Mouse (Mus musculus): ENCODE data around the gene Plcb4. TPM values are rescaled to one million over a fixed set of nuclear protein-coding genes. Genes with fewer than 3 reads are reported as not detected.

Plcb4 gene
- polyA plus RNA-seq, 1 experiment from 2014 or later, result 12.4 TPM

GRCm38 (mm10) chr2:135954760-135955548 lies 296.1 kb downstream of the Plcb4 start:
- WGBS, result 92% methylated on average over 13 of the region's 13 CpGs
- no peak overlapping the region for H3K4me3 ChIP-seq (ENCODE audit: low read depth, low read length)
- H3K9ac ChIP-seq (ENCODE audit: low read length), result no peak overlapping the region
- H3K36me3 ChIP-seq (ENCODE audit: control insufficient read depth, insufficient read depth, low read length), result no peaks in the 10 kb centered on the region
- H3K27me3 ChIP-seq (ENCODE audit: control insufficient read depth, insufficient read depth, low read length), result no peaks in the 10 kb centered on the region
- ATAC-seq (ENCODE audit: insufficient number of reproducible peaks, low FRiP score, low TSS enrichment, low read depth), result no peak
- H3K4me1 ChIP-seq (ENCODE audit: control insufficient read depth, insufficient read depth, low read length), result no peaks in the 10 kb centered on the region
- H3K27ac ChIP-seq (replicated peaks; ENCODE audit: low read depth, low read length), result no peak overlapping the region
- DNase-seq (ENCODE audit: low spot score), result no peak
- H3K4me2 ChIP-seq (ENCODE audit: low read depth, severe bottlenecking), result no peak overlapping the region
- H3K9me3 ChIP-seq (ENCODE audit: control insufficient read depth, low read length), result no peaks in the 10 kb centered on the region

- Histone ChIP-seq H3K4me2 (ENCODE audit: low read depth, severe bottlenecking) (no peak overlapping the region), H3K27ac (replicated peaks; ENCODE audit: low read depth, low read length) (no peak overlapping the region), H3K4me3 (ENCODE audit: low read depth, low read length) (no peak overlapping the region), H3K9ac (ENCODE audit: low read length) (no peak overlapping the region), H3K27me3 (ENCODE audit: control insufficient read depth, insufficient read depth, low read length) (no peaks in the 10 kb centered on the region), H3K36me3 (ENCODE audit: control insufficient read depth, insufficient read depth, low read length) (no peaks in the 10 kb centered on the region), H3K9me3 (ENCODE audit: control insufficient read depth, low read length) (no peaks in the 10 kb centered on the region), H3K4me1 (ENCODE audit: control insufficient read depth, insufficient read depth, low read length) (no peaks in the 10 kb centered on the region)
- no peak for ATAC-seq (ENCODE audit: insufficient number of reproducible peaks, low FRiP score, low TSS enrichment, low read depth)
- no peak for DNase-seq (ENCODE audit: low spot score)
- WGBS, result 93% methylated on average over 8 of the region's 8 CpGs
Measured at GRCm38 (mm10) chr2:135955796-135956195, 297.0 kb downstream of the Plcb4 start.

GRCm38 (mm10) chr2:135957689-135958088 lies 298.9 kb downstream of the Plcb4 start:
- no peaks in the 10 kb centered on the region for H3K36me3 ChIP-seq (ENCODE audit: control insufficient read depth, insufficient read depth, low read length)
- no peaks in the 10 kb centered on the region for H3K4me1 ChIP-seq (ENCODE audit: control insufficient read depth, insufficient read depth, low read length)
- no peak overlapping the region for H3K9ac ChIP-seq (ENCODE audit: low read length)
- H3K9me3 ChIP-seq (ENCODE audit: control insufficient read depth, low read length), result no peaks in the 10 kb centered on the region
- H3K4me3 ChIP-seq (ENCODE audit: low read depth, low read length), result no peak overlapping the region
- no peak overlapping the region for H3K27ac ChIP-seq (replicated peaks; ENCODE audit: low read depth, low read length)
- peak; percentile 78 for DNase-seq (ENCODE audit: low spot score)
- 35% methylated on average over 7 of the region's 7 CpGs for WGBS
- H3K27me3 ChIP-seq (ENCODE audit: control insufficient read depth, insufficient read depth, low read length), result no peaks in the 10 kb centered on the region
- no peak overlapping the region for H3K4me2 ChIP-seq (ENCODE audit: low read depth, severe bottlenecking)
- ATAC-seq (ENCODE audit: insufficient number of reproducible peaks, low FRiP score, low TSS enrichment, low read depth), result peak; percentile 32; the same call in 1 of the 2 replicates

GRCm38 (mm10) chr2:135958453-135958852 lies 299.6 kb downstream of the Plcb4 start:
- 92% methylated on average over 17 of the region's 17 CpGs for WGBS

GRCm38 (mm10) chr2:135963089-135963488 lies 304.3 kb downstream of the Plcb4 start:
- Histone ChIP-seq H3K36me3 (ENCODE audit: control insufficient read depth, insufficient read depth, low read length) (no peaks in the 10 kb centered on the region), H3K27me3 (ENCODE audit: control insufficient read depth, insufficient read depth, low read length) (no peaks in the 10 kb centered on the region), H3K4me1 (ENCODE audit: control insufficient read depth, insufficient read depth, low read length) (no peaks in the 10 kb centered on the region), H3K4me2 (ENCODE audit: low read depth, severe bottlenecking) (no peak overlapping the region), H3K9ac (ENCODE audit: low read length) (no peak overlapping the region), H3K9me3 (ENCODE audit: control insufficient read depth, low read length) (no peaks in the 10 kb centered on the region), H3K4me3 (ENCODE audit: low read depth, low read length) (no peak overlapping the region), H3K27ac (replicated peaks; ENCODE audit: low read depth, low read length) (no peak overlapping the region)
- WGBS, result 88% methylated on average over 14 of the region's 14 CpGs
- ATAC-seq (ENCODE audit: insufficient number of reproducible peaks, low FRiP score, low TSS enrichment, low read depth) (no peak), DNase-seq (ENCODE audit: low spot score) (no peak)

More at GRCm38 (mm10) chr2:135958453-135958852, 299.6 kb downstream of the Plcb4 start:
- Histone ChIP-seq H3K27ac (replicated peaks; ENCODE audit: low read depth, low read length) (no peak overlapping the region), H3K36me3 (ENCODE audit: control insufficient read depth, insufficient read depth, low read length) (no peaks in the 10 kb centered on the region), H3K4me2 (ENCODE audit: low read depth, severe bottlenecking) (no peak overlapping the region), H3K27me3 (ENCODE audit: control insufficient read depth, insufficient read depth, low read length) (no peaks in the 10 kb centered on the region), H3K9ac (ENCODE audit: low read length) (no peak overlapping the region), H3K4me3 (ENCODE audit: low read depth, low read length) (no peak overlapping the region), H3K9me3 (ENCODE audit: control insufficient read depth, low read length) (no peaks in the 10 kb centered on the region), H3K4me1 (ENCODE audit: control insufficient read depth, insufficient read depth, low read length) (no peaks in the 10 kb centered on the region)
- no peak for ATAC-seq (ENCODE audit: insufficient number of reproducible peaks, low FRiP score, low TSS enrichment, low read depth)
- no peak for DNase-seq (ENCODE audit: low spot score)

GRCm38 (mm10) chr2:135966871-135967557 lies 308.2 kb downstream of the Plcb4 start:
- no peak overlapping the region for H3K27ac ChIP-seq (replicated peaks; ENCODE audit: low read depth, low read length)
- WGBS, result 63% methylated on average over 16 of the region's 16 CpGs

GRCm38 (mm10) chr2:135968159-135968558 lies 309.3 kb downstream of the Plcb4 start:
- no peaks in the 10 kb centered on the region for H3K4me1 ChIP-seq (ENCODE audit: control insufficient read depth, insufficient read depth, low read length)
- no peak overlapping the region for H3K27ac ChIP-seq (replicated peaks; ENCODE audit: low read depth, low read length)
- no peaks in the 10 kb centered on the region for H3K27me3 ChIP-seq (ENCODE audit: control insufficient read depth, insufficient read depth, low read length)
- no peak overlapping the region for H3K4me3 ChIP-seq (ENCODE audit: low read depth, low read length)
- H3K36me3 ChIP-seq (ENCODE audit: control insufficient read depth, insufficient read depth, low read length), result no peaks in the 10 kb centered on the region
- H3K4me2 ChIP-seq (ENCODE audit: low read depth, severe bottlenecking), result no peak overlapping the region
- no peaks in the 10 kb centered on the region for H3K9me3 ChIP-seq (ENCODE audit: control insufficient read depth, low read length)
- DNase-seq (ENCODE audit: low spot score) (no peak), ATAC-seq (ENCODE audit: insufficient number of reproducible peaks, low FRiP score, low TSS enrichment, low read depth) (no peak)
- WGBS, result 63% methylated on average over 12 of the region's 12 CpGs
- no peak overlapping the region for H3K9ac ChIP-seq (ENCODE audit: low read length)

More at GRCm38 (mm10) chr2:135966871-135967557, 308.2 kb downstream of the Plcb4 start:
- H3K9ac ChIP-seq (ENCODE audit: low read length), result no peak overlapping the region
- no peaks in the 10 kb centered on the region for H3K27me3 ChIP-seq (ENCODE audit: control insufficient read depth, insufficient read depth, low read length)
- H3K4me2 ChIP-seq (ENCODE audit: low read depth, severe bottlenecking), result no peak overlapping the region
- peak; percentile 69 for DNase-seq (ENCODE audit: low spot score)
- no peaks in the 10 kb centered on the region for H3K9me3 ChIP-seq (ENCODE audit: control insufficient read depth, low read length)
- no peak overlapping the region for H3K4me3 ChIP-seq (ENCODE audit: low read depth, low read length)
- H3K36me3 ChIP-seq (ENCODE audit: control insufficient read depth, insufficient read depth, low read length), result no peaks in the 10 kb centered on the region
- no peak for ATAC-seq (ENCODE audit: insufficient number of reproducible peaks, low FRiP score, low TSS enrichment, low read depth)
- H3K4me1 ChIP-seq (ENCODE audit: control insufficient read depth, insufficient read depth, low read length), result no peaks in the 10 kb centered on the region

GRCm38 (mm10) chr2:135970902-135971301 lies 312.1 kb downstream of the Plcb4 start:
- ATAC-seq (ENCODE audit: insufficient number of reproducible peaks, low FRiP score, low TSS enrichment, low read depth) (no peak), DNase-seq (ENCODE audit: low spot score) (no peak)
- no peak overlapping the region for H3K4me3 ChIP-seq (ENCODE audit: low read depth, low read length)
- no peaks in the 10 kb centered on the region for H3K9me3 ChIP-seq (ENCODE audit: control insufficient read depth, low read length)
- H3K4me1 ChIP-seq (ENCODE audit: control insufficient read depth, insufficient read depth, low read length), result no peaks in the 10 kb centered on the region
- H3K27me3 ChIP-seq (ENCODE audit: control insufficient read depth, insufficient read depth, low read length), result no peaks in the 10 kb centered on the region
- no peak overlapping the region for H3K4me2 ChIP-seq (ENCODE audit: low read depth, severe bottlenecking)
- WGBS, result 97% methylated on average over 4 of the region's 4 CpGs
- H3K36me3 ChIP-seq (ENCODE audit: control insufficient read depth, insufficient read depth, low read length), result no peaks in the 10 kb centered on the region
- H3K9ac ChIP-seq (ENCODE audit: low read length), result no peak overlapping the region
- H3K27ac ChIP-seq (replicated peaks; ENCODE audit: low read depth, low read length), result no peak overlapping the region
